Mouse (Mus musculus) heart, postnatal 14 days (tissue): ENCODE data around the gene Trim71. TPM values are rescaled to one million over a fixed set of nuclear protein-coding genes. Genes with fewer than 3 reads are reported as not detected.
A peak's percentile ranks its signal among the peaks of the same experiment; 100 is the strongest.

Experiments used
- DNase-seq, 2 experiments: peaks; one replicate each; pipeline ENCODE4 v3.0.0; 2021 to 2022
- intact Hi-C: fragments of 180-260 bp; cut with DNase I; formaldehyde crosslinking; loops from one replicate; pipeline ENCODE4 v1.15.1; 2025
- total RNA-seq, 2 experiments: library from RNA; stranded (reverse); gene quantifications; 2 replicates each; pipeline ENCODE4 v1.2.3; 2021

Gene Trim71
- total RNA-seq, 2 experiments from 2014 or later: not detected

DNA sequence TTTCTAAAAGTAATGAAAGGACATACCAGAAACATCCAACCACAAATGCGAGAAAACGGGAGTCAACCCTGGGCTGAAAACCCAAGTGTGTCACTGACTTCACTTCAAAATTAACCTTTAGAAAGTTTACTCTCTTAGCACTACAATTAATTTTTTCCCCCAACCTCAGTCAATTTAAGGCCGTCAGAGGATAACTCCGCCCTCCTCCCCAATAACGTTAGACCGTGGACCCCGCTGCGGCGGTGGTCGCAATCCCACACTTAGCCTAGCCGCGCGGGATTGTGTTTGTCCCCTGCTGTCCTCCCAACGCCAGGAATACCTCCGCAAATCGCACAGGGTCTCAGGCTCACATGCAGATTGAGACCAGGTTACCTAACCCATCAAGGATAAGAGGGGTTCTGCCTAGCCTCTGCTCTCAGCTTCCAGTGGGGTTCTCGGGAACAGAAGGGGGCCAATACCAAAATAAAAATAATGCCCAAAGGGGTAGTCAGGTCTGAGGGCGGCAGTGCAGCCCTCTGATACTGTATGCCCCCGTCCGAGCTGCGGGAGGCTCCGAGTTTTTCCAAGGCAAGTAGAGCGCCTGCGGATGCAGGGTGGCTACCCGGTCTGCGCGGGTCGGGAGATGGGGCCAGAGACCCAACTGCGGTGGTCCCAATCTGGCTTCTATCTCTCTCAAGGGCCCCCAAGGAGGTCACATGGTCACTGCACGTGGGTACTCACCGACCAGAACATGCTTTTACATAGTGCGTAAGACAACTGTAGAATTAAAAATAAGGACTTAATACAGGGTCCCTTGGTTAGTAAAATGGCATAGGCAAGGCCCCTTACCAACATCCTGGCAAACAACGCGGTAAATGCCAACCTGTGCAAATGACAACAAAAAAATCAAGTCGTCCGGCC, 3.1 kb downstream of the Trim71 start:
- intact Hi-C loops: no loop called here
- DNase-seq: no peak

DNA sequence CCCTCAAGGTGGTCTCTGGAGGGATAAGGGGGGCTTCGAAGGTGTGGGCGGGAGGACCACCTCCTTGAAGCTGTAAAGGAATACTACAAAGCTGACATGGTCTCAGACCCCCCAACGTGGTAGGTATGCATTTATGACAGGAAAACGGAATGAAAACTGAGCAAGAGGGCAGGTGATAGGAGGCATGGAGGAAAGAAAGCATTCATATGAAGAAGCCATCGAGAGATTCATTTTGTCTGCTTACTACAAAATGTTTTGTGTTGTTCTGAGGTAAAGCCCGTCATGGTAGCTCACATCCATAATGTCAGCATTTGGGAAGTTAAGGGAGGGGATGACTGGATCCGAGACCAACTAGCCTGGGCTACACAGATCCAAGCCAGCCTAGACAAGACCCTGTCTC, 4.0 kb downstream of the Trim71 start:
- intact Hi-C loops: no loop called here
- no peak for DNase-seq

DNA sequence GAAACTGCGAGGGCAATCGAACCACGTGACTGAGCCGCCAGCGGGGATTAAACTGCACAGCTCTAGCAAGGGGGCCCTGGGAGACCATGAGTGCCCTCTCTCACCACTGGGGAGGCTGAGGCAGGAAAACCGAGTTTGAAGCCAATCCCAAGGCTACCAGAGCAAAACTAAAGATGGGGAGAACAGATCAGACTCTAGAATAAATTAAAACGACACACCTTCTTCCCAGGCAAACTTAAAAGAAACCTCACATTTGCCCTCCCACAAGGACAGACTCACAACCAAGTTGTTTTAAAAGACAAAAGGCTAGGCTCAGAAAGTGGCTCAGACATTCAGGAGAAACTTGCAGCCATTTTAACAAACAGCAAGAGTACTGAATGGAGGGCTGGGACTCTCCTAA, 7.1 kb downstream of the Trim71 start:
- DNase-seq: no peak
- intact Hi-C loops: no loop called here

DNA sequence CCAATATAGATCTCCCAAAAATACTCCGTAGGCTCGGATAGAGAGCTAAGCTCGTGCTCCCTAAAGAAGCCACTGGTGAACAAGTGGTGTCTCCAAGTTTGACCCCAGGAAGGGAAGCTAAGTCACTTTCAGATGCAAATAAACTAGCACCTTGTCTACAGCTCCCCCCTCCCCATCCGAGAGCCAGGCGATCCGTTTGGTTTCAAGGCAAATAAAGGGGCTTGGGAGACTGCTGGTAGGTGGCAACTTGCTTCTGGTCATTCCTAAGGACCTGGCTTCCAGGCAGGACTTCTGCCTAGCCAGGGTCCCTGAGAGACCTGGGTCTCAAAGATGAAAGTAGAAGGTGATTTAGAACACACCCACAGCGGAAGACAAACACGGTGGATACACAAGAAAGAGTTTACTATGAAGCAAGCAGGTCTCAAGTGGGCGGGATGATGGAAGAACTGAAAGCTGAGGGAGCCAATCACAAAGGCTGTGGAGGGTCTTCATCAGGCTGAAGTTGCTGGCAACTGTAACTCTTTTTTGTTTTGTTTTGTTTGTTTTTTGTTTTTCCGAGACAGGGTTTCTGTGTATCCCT, 7.8 kb downstream of the Trim71 start:
- intact Hi-C loops: no loop called here

DNA sequence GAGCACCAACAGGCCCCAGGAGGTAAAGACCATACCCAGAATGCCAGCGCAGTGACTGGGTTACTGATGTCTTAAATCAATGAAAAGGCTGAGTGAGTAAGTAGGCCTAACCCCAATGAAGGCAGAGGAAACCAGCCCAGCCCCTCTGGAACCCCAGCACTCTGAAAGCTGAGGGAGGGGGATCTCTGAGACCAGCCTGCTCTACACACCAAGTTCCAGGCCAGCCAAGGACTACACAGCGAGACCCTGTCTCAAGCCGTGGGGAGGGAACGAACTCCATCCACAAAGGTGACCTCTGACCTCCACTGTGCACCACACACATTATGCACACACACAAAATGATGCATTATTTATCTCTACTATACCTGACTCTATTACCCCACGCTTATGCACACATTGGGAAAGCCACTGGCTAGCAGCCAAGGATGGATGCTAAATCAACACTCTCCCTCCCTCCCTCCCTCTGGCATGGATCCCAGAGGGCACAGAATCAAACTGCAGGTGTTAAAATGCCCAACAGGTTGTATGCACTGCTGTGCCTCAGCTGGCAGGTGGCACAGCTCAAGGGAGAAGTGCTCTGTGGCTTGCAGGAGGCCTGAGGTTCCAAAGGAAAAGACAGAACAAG, 9.7 kb downstream of the Trim71 start:
- DNase-seq: no peak
- intact Hi-C loops: no loop called here

More for the DNA sequence above, 7.8 kb downstream of the Trim71 start:
- no peak for DNase-seq

DNA sequence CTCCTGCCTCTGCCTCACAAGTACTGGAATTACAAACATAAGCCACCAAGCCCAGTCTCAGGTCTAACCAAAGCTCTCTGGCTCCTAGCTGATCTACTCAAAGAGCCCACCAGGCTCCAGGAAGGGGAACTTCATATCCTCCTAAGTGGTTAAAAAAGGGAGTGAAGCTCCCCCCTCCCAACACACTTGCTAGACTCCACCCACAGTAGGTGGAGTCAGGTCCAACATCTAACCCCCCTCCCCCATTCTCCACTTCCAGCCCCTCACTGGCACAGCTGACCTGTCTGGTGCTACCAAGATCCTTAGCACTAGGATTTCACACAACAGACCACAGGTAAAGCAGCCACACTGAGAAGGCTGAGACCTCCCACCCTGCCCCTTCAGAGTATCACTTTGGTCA, 10.3 kb downstream of the Trim71 start:
- intact Hi-C loops: no loop called here
- DNase-seq: no peak

DNA sequence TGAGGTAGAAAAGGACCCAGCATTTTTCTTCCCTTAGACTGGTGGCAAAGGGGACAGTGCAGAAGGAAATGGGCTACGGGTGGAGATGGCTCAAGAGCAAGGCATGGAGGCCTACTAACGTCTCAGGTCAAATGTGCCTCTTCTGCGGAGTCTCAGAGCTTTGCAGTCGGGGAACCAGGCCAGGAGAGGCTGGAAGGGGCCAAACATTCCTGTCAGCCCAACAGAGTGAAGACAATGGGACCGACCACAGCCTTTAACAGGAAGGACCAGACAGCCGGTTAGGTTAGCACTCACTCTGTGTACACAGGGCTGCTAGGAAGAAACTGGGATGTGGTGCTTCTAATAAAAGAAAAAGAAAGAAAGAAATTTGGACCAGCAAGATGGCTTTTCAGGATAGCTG, 14.1 kb downstream of the Trim71 start:
- intact Hi-C loops: no loop called here

DNA sequence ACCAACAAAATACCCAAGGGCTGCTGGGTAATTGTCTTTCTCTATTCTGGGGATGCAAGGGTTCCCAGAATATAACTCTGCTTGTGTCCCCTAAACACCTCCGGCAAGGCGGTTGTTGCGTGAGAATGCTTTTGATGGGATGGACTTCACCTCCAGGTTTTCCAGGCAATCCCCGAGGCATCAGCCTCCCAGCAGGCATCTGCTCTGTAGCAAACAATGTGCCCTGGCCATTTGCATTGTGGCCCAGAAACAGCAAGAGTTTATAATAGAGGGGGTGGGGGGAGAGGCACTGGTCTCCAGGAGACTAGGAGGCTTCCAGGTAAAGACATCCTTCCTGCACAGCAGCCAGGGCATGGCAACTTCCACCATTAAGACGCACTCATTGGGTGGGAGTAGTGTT, 15.1 kb downstream of the Trim71 start:
- intact Hi-C loops: no loop called here
- DNase-seq: no peak

More for the DNA sequence above, 14.1 kb downstream of the Trim71 start:
- DNase-seq: no peak

DNA sequence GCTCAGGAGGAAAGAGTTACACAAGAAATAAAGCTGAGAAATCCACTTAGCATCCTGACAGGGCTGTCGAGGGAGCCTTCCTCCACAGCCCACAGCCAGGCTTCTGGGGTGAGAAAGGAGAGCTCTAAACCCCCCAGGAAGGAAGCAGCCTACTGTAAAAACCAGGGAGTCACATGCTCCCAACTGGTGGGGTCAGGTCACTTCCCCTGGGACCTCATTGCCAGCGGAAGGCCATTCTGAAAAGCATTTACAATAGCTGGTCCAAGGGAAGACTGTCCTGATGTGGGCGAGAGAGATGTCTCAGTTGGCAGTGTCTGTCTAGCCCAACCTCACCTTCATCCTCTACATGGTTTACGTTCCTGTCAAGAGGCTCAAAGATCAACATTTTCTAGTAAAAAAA, 15.7 kb downstream of the Trim71 start:
- DNase-seq: no peak
- intact Hi-C loops: no loop called here

DNA sequence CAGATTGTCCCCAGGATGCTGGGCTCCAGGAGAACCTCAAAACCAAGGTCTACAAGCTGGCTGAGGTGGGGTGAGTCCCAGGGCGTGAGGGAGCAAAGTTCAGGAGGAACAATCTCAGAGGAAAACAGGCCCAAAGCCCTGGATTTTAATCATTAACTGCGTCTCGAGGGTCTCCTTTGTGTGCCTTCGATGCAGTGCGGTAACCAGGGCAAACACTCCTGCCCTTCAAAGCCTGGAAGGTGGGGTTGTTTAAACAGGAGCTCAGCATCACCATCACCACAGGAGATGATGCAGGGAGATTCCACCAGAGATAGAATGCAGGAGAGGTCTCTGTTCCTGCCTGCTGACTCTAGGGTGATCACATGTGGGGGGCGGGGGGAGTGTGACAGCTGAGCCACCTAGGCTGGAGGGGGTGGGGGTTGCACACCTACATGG, 16.5 kb downstream of the Trim71 start:
- intact Hi-C loops: no loop called here
- no peak for DNase-seq

DNA sequence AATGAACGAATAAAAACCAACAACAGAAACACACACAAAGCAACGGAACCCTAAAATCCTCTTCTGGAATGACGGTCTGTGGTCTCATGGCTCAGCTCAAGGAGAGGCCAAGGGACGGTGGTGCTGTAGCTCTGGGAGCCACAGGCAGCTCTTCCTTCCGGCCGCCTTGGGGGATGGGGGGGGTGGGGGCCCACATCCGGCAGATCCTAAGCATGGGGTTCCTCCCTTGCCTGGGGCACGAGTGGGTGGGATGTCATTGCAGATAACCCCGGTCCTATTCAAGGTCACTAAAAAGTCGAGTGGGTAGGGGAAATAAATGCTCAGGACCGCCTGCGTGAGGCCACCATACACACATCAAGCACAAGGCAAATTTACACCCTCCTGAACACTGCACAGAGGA, 17.4 kb downstream of the Trim71 start:
- no peak for DNase-seq
- intact Hi-C loops: no loop called here

DNA sequence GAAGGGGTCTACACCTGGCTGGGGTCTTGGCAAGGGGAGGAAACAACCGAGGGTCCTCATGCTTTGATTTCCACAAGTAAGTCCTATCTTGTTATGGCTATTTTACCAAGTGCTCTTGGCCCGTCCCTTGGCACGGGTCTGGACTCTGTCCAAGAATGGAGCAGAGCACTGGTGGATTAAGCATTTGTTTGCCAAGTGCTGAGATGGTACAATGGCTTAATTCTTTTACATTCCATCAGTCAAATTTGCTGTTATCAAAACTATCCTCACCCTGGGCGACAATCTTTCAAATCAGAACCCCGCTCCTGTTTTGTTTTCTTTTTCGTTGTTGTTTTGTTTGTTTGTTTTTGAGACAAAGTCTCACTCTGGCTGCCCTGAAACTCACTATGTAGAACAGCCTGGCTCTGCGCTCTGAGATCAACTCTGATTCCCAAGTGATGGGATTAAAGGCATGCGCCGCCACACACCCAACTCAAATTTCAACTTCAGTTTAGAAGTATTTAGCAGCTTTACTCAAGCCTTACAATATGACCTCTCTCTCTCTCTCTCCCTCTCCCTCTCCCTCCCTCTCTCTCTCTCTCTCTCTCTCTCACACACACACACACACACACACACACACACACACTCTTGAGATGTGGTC, 19.3 kb downstream of the Trim71 start:
- intact Hi-C loops: no loop called here
- no peak for DNase-seq

DNA sequence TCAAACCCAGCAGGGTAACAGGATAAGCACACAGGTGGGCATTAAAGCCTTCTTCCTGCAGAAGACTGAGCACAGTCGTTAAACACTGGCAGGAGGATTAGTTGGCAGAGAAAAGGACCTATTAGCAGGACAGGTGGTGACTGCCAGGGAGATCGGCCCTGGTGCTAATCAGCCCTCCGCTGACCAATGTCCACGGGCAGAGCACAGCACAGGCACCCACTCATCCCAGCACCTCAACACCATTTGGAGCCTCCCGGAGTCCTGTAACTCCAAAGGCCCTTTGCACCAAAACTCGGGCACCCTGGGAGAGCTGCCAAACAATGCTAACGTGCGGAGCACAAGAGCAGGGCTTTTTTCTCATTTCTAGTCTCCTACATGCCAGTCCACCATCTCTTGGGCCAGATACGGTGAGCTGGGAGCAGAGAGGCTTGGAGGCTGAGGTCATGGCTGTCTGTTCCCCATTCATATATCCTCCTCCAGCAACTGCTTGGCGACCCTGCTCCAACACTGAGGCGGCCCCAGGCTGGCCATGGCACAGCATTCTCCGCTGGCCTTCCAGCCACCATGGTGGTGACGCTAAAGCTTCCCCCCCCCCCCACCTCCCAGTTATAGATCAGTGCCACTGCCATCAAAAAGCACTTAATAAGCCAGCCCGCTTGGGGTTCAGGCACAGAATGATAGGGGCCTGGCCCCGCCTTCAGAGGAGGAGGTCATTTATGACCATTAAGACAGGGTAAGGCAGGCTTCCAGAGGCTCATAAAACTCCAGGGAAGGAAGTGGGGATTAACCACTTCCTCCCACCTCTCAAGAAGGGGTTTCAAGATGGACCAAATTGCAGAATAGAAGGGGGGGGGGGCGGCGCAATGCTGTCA, 20.1 kb downstream of the Trim71 start:
- DNase-seq: no peak
- intact Hi-C loops: no loop called here

DNA sequence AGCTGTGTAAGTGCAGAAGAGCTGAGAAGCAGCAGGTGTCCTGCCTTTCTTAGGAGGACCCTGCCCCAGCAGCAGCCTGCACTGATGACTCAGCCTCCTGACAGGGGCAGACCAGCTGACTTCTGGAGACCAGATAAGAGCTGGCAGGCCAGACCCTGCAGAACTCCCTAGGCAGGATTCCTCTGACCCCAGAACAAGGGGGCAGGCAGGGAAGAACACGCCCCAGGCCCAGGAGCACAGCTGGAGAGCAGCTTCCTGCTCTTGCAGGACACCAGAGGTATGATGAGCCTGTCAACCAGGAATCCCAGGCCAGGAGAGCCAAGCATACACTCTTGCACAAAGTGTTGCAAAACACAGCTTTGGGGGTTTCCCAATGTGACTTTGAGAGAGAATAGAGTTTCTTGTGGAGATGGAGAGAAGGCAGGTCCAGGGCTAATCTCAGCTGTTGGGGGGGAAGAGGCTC, 22.9 kb downstream of the Trim71 start:
- DNase-seq: peak; percentile 38 to 42
- intact Hi-C loops: no loop called here

DNA sequence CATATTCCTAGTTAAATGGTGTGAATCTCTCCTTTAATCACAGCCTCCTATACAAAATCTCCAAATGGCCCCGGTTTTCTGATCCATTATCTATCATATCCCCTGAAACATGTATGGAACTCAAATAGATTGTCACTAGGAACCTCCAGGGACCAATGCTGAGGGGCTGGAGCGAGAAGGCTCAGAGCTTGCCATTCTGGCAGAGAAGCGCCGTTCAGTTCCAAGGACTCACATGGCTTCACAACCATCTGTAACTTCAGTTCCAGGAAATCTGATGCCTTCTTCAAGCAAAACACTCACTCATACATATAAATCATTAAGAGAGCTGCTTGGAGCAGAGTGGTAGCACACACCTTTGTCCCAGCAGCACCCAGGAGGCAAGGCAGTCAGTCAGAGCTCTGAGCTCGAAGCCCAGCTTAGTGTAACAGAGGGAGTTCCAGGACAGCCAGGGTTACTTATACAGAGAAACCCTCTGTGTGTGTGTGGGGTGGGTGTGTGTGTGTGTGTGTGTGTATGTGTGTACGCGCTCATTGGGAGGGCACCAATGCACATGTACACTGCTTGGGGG, 25.1 kb downstream of the Trim71 start:
- DNase-seq: no peak
- intact Hi-C loops: no loop called here

DNA sequence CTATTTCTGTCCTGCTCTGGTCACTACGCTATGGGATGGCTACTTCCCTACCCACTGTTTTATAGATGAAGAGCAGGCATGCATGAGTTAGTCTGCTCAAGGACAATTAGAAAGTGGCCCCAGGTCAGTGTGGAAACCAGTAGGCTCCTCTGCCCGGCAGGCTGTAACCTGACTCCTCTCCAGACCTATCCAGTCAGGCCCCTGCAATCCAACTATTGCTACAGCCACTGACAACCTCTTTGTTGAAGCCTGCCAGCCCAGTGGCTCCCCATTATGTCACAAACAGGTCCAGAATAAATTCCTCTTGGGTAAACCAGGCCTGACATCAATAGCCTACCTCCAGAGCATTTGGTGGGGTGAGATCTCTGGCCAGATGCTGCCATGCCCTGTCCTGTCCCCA, 27.5 kb downstream of the Trim71 start:
- intact Hi-C loops: no loop called here
- no peak for DNase-seq

DNA sequence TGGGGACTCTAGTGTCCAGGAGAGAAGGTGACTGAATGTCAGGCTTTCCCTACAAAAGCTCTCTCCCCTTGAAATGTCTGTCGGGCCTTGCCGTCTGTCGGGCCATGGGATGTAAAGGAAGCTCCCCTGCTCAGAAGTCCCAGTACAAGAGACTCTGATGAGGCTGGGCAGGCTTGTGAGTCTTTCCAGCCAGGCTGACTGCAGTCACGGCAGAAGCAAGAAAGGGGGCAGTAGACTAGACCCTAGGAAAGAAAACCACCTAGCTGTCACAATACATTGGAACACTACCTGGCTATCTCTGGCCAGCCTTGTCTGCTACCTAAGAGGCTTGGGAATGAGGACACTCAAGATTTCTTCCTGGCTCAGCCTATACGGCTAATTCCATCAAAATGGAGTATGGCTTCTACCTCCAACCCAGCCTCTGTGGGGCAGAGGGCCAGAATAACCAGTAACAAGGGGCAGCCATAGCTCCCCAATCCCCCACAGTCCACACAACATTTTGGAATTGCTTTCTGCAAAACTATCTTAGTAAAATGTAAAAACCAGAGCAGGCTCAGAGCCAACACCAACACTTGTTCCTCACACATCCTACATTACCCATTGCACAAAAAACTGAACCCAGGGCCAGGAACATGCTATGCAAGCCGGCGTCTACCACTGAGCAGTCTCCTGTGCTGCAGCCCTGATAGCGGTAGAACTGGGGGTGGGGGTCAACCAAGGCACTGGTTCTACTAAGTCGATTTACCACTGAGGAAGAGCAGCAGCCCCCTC, 29.2 kb downstream of the Trim71 start:
- intact Hi-C loops: no loop called here
- no peak for DNase-seq

DNA sequence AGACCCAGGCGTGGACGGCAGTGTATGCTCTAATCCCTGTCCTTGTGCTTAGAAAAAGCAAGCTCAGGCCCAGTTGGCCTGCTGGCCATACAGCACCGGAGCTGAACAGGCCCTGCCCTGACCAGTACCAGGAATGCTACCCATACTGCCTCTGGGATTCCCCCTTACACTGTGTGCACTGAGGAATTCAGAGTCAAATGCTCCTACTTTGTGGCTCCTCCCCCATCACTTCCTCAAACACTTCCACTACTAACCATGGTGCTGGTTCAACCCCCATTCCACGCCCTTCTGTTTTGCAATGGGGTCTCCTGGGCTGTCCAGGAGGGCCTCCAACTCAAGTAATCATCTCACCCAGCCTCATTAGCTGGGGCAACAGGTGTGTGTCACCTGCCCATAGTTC, 30.3 kb downstream of the Trim71 start:
- intact Hi-C loops: no loop called here
- DNase-seq: no peak

DNA sequence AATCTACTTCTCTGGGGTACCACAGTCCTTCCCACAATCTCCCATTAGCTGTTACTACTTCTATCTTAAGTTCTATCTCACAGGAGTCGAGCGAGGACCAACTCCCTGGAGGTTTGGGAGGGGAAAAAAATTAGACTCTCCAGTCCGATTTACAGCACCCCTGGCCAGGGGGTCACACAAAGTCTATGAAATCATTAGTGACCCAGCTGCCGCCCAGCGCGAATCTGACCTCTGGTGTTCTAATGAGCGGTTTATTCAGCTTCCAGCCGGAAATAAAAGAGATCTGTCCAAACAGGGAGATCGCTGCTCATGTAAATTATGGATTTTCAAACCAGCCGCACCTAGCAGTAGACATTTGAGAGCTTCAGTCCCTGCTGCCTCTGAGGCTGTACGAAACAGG, 32.9 kb downstream of the Trim71 start:
- no peak for DNase-seq
- intact Hi-C loops: no loop called here
